Mouse (Mus musculus): Measurements from ENCODE around the gene 4931428L18Rik. TPM values are rescaled to one million over a fixed set of nuclear protein-coding genes. Genes with fewer than 3 reads are reported as not detected.
"Not testable (repeated sequence)": the region's sequence is repeated elsewhere in the genome, so short reads cannot be mapped to it uniquely, and the experiment has no call there.

4931428L18Rik gene
- polyA plus RNA-seq, 1 experiment, result not detected

- TF ChIP-seq POLR2A (IDR thresholded peaks at IDR 0.05; ENCODE audit: borderline replicate concordance, low read depth, low read length), result no peak
- no peak for TF ChIP-seq CTCF (IDR thresholded peaks at IDR 0.05; ENCODE audit: low read depth, low read length)
- no peak overlapping the region for H3K4me3 ChIP-seq (ENCODE audit: insufficient read depth, low read length)
- H3K27ac ChIP-seq (ENCODE audit: insufficient read depth, low read depth, low read length), result peak overlapping the region; percentile 46
- H3K4me1 ChIP-seq (ENCODE audit: control insufficient read depth, insufficient read depth, low read length), result peaks cover 9% of the 10 kb centered on the region
Observed at GRCm38 (mm10) chr1:31033851-31034534, 188.5 kb downstream of the 4931428L18Rik start.

- TF ChIP-seq CTCF (IDR thresholded peaks at IDR 0.05; ENCODE audit: low read depth, low read length) (no peak), POLR2A (IDR thresholded peaks at IDR 0.05; ENCODE audit: borderline replicate concordance, low read depth, low read length) (no peak)
- H3K27ac ChIP-seq (ENCODE audit: insufficient read depth, low read depth, low read length), result no peak overlapping the region
- peaks cover 9% of the 10 kb centered on the region for H3K4me1 ChIP-seq (ENCODE audit: control insufficient read depth, insufficient read depth, low read length)
- no peak overlapping the region for H3K4me3 ChIP-seq (ENCODE audit: insufficient read depth, low read length)
Observed at GRCm38 (mm10) chr1:31032351-31032750, 190.1 kb downstream of the 4931428L18Rik start.

GRCm38 (mm10) chr1:31023173-31023572 is 199.3 kb downstream of the 4931428L18Rik start:
- TF ChIP-seq POLR2A (IDR thresholded peaks at IDR 0.05; ENCODE audit: borderline replicate concordance, low read depth, low read length) (no peak), CTCF (IDR thresholded peaks at IDR 0.05; ENCODE audit: low read depth, low read length) (no peak)
- Histone ChIP-seq H3K4me3 (ENCODE audit: insufficient read depth, low read length) (no peak overlapping the region), H3K27ac (ENCODE audit: insufficient read depth, low read depth, low read length) (no peak overlapping the region), H3K4me1 (ENCODE audit: control insufficient read depth, insufficient read depth, low read length) (no peaks in the 10 kb centered on the region)

GRCm38 (mm10) chr1:31019283-31019682 is 203.2 kb downstream of the 4931428L18Rik start:
- H3K27ac ChIP-seq (ENCODE audit: insufficient read depth, low read depth, low read length), result no peak overlapping the region
- no peak for TF ChIP-seq CTCF (IDR thresholded peaks at IDR 0.05; ENCODE audit: low read depth, low read length)
- no peak for TF ChIP-seq POLR2A (IDR thresholded peaks at IDR 0.05; ENCODE audit: borderline replicate concordance, low read depth, low read length)
- H3K4me3 ChIP-seq (ENCODE audit: insufficient read depth, low read length), result no peak overlapping the region
- H3K4me1 ChIP-seq (ENCODE audit: control insufficient read depth, insufficient read depth, low read length), result peaks cover 3% of the 10 kb centered on the region; the same call in 1 of the 2 replicates

GRCm38 (mm10) chr1:31017377-31017776 is 205.1 kb downstream of the 4931428L18Rik start:
- TF ChIP-seq POLR2A (IDR thresholded peaks at IDR 0.05; ENCODE audit: borderline replicate concordance, low read depth, low read length) (no peak), CTCF (IDR thresholded peaks at IDR 0.05; ENCODE audit: low read depth, low read length) (no peak)
- H3K27ac ChIP-seq (ENCODE audit: insufficient read depth, low read depth, low read length), result no peak overlapping the region
- peaks cover 6% of the 10 kb centered on the region for H3K4me1 ChIP-seq (ENCODE audit: control insufficient read depth, insufficient read depth, low read length)
- H3K4me3 ChIP-seq (ENCODE audit: insufficient read depth, low read length), result no peak overlapping the region

GRCm38 (mm10) chr1:31016068-31016467 is 206.4 kb downstream of the 4931428L18Rik start:
- H3K4me1 ChIP-seq (ENCODE audit: control insufficient read depth, insufficient read depth, low read length), result peaks cover 6% of the 10 kb centered on the region
- H3K4me3 ChIP-seq (ENCODE audit: insufficient read depth, low read length), result no peak overlapping the region
- TF ChIP-seq CTCF (IDR thresholded peaks at IDR 0.05; ENCODE audit: low read depth, low read length), result no peak
- no peak overlapping the region for H3K27ac ChIP-seq (ENCODE audit: insufficient read depth, low read depth, low read length)

- Histone ChIP-seq H3K27ac (ENCODE audit: insufficient read depth, low read depth, low read length) (no peak overlapping the region), H3K4me3 (ENCODE audit: insufficient read depth, low read length) (no peak overlapping the region), H3K4me1 (ENCODE audit: control insufficient read depth, insufficient read depth, low read length) (peaks cover 6% of the 10 kb centered on the region)
- no peak for TF ChIP-seq CTCF (IDR thresholded peaks at IDR 0.05; ENCODE audit: low read depth, low read length)
- TF ChIP-seq POLR2A (IDR thresholded peaks at IDR 0.05; ENCODE audit: borderline replicate concordance, low read depth, low read length), result no peak
Observed at GRCm38 (mm10) chr1:31015261-31015660, 207.2 kb downstream of the 4931428L18Rik start.

- H3K4me3 ChIP-seq (ENCODE audit: insufficient read depth, low read length); H3K4me1 ChIP-seq (ENCODE audit: control insufficient read depth, insufficient read depth, low read length); H3K27ac ChIP-seq (ENCODE audit: insufficient read depth, low read depth, low read length): not testable (repeated sequence)
Observed at GRCm38 (mm10) chr1:30977868-30978267, 244.6 kb downstream of the 4931428L18Rik start, which contains the start of gene AC153137.1. Gene AC153137.1 (minus strand): TSS chr1:30977968.

- not testable (repeated sequence) for H3K4me1 ChIP-seq (ENCODE audit: control insufficient read depth, insufficient read depth, low read length); H3K27ac ChIP-seq (ENCODE audit: insufficient read depth, low read depth, low read length); H3K4me3 ChIP-seq (ENCODE audit: insufficient read depth, low read length)
Observed at GRCm38 (mm10) chr1:30977239-30977638, 245.2 kb downstream of the 4931428L18Rik start.

- peaks cover 6% of the 10 kb centered on the region; the same call in 1 of the 2 replicates for H3K4me1 ChIP-seq (ENCODE audit: control insufficient read depth, insufficient read depth, low read length)
- no peak overlapping the region for H3K27ac ChIP-seq (ENCODE audit: insufficient read depth, low read depth, low read length)
- no peak for TF ChIP-seq CTCF (IDR thresholded peaks at IDR 0.05; ENCODE audit: low read depth, low read length)
- no peak for TF ChIP-seq POLR2A (IDR thresholded peaks at IDR 0.05; ENCODE audit: borderline replicate concordance, low read depth, low read length)
- H3K4me3 ChIP-seq (ENCODE audit: insufficient read depth, low read length), result no peak overlapping the region
Observed at GRCm38 (mm10) chr1:30951795-30952194, 270.7 kb downstream of the 4931428L18Rik start.

GRCm38 (mm10) chr1:30950456-30950835 is 272.0 kb downstream of the 4931428L18Rik start:
- peaks cover 6% of the 10 kb centered on the region; the same call in 1 of the 2 replicates for H3K4me1 ChIP-seq (ENCODE audit: control insufficient read depth, insufficient read depth, low read length)
- TF ChIP-seq POLR2A (IDR thresholded peaks at IDR 0.05; ENCODE audit: borderline replicate concordance, low read depth, low read length) (no peak), CTCF (IDR thresholded peaks at IDR 0.05; ENCODE audit: low read depth, low read length) (no peak)
- H3K27ac ChIP-seq (ENCODE audit: insufficient read depth, low read depth, low read length), result peak overlapping the region; percentile 86
- peak overlapping the region; percentile 65 for H3K4me3 ChIP-seq (ENCODE audit: insufficient read depth, low read length)

All from bone marrow macrophage, adult 2 months (primary cell).